31 mouse cellular contexts compared by ENCODE assay signal in the genomic region with DNA sequence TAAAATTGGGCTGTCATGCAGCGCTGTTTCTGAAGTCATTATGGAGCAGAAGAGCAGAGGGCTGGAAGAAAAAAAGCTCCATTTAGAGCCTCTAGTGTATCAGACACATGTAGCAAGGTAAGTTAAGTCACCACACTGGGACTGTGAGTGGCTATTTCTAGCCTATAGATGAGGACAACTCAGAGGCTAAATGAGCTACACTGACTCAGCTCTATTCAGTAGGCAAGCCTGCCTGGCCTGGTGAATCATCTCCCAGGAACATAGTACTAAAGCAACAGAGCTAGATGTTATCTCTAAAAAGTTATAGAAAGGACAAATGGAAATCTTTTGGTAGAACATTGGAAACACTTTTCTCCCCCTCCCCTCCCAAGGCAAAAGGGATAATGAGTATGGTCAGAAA. TPM values are rescaled to one million over a fixed set of nuclear protein-coding genes. Genes with fewer than 3 reads are reported as not detected.
A peak's percentile ranks its signal among the peaks of the same experiment; 100 is the strongest.
DNase-seq lines count a peak whose midpoint lies in the region; ATAC-seq lines count a peak whose summit lies in the region.
"Had no signal": no experiment of that assay in that cellular context is flagged by ENCODE, and none has a peak within 500 bp of the region (broad histone marks: within the 10 kb centered on the region; RNA-seq: fewer than 3 reads in every experiment).

No protein-coding gene starts in this region.

- no peaks in the 10 kb centered on the region for H3K36me3 ChIP-seq in forebrain, embryonic 12.5 days (replicated peaks)
- H3K36me3 ChIP-seq: hindbrain, embryonic 10.5 days; hindbrain, embryonic 15.5 days; kidney, embryonic 15.5 days; stomach, embryonic 15.5 days had no signal

- H3K27me3 ChIP-seq in forebrain, embryonic 12.5 days: no peaks in the 10 kb centered on the region
- H3K27me3 ChIP-seq: hindbrain, embryonic 15.5 days; kidney, embryonic 15.5 days; stomach, embryonic 15.5 days had no signal

- H3K9ac ChIP-seq in forebrain, embryonic 12.5 days: no peak overlapping the region
- H3K9ac ChIP-seq: hindbrain, embryonic 15.5 days; kidney, embryonic 15.5 days; liver, embryonic 14.5 days; stomach, embryonic 15.5 days had no signal

- ATAC-seq in forebrain, embryonic 12.5 days (ENCODE audit: low FRiP score): no peak
- ATAC-seq: activated CD4-positive, CD25-positive, alpha-beta regulatory T cell, adult 4 months; forebrain, embryonic 16.5 days; inflammation-experienced regulatory T-cells, adult 6 months had no signal

- H3K4me1 ChIP-seq in forebrain, embryonic 12.5 days: no peaks in the 10 kb centered on the region
- H3K4me1 ChIP-seq: hindbrain, embryonic 10.5 days; hindbrain, embryonic 15.5 days; kidney, embryonic 15.5 days; stomach, embryonic 15.5 days had no signal

- H3K4me2 ChIP-seq in forebrain, embryonic 12.5 days: no peak overlapping the region
- H3K4me2 ChIP-seq: hindbrain, embryonic 15.5 days; kidney, embryonic 15.5 days; stomach, embryonic 15.5 days had no signal

- DNase-seq in frontal cortex, postnatal 36 days (ENCODE audit: low spot score in 2 of 2): peak; percentile 28 to 37
- no peak for DNase-seq in frontal cortex, postnatal 10 days (ENCODE audit: low spot score in 2 of 2)
- peak; percentile 27 to 47 for DNase-seq in right cerebral cortex, adult 2 months (ENCODE audit: low spot score in 2 of 2)
- DNase-seq in right cerebral cortex, postnatal 4 days: no peak
- DNase-seq in fibroblast of lung, adult 2 months (ENCODE audit: low read depth): peak; percentile 3
- peak; percentile 62 for DNase-seq in telencephalon, adult 2 months (ENCODE audit: low read depth, low spot score)
- DNase-seq in cerebellum, postnatal 25 days: no peak
- DNase-seq: adrenal gland, adult 2 months; adrenal gland, postnatal 36 days; B cell, adult 2 months; cerebellum, adult 2 months; cerebellum, postnatal 36 days; heart, postnatal 14 days; kidney, adult 18-20 months; kidney, postnatal 25 days; liver; lung, adult 2 months; lung, postnatal 10 days; midbrain, embryonic 14.5 days; thymus, adult 18-20 months; thymus, postnatal 25 days had no signal

- H3K4me3 ChIP-seq in forebrain, embryonic 12.5 days (replicated peaks): no peak overlapping the region
- H3K4me3 ChIP-seq: hindbrain, embryonic 10.5 days; hindbrain, embryonic 15.5 days; kidney, embryonic 15.5 days; stomach, embryonic 15.5 days had no signal

- WGBS in forebrain, embryonic 12.5 days: 91% methylated on average over 1 of the region's 1 CpGs

- no peak overlapping the region for H3K27ac ChIP-seq in forebrain, embryonic 12.5 days
- H3K27ac ChIP-seq: hindbrain, embryonic 10.5 days; hindbrain, embryonic 15.5 days; kidney, embryonic 15.5 days; liver, embryonic 14.5 days; macrophage; stomach, embryonic 15.5 days had no signal

- no peaks in the 10 kb centered on the region for H3K9me3 ChIP-seq in forebrain, embryonic 12.5 days
- H3K9me3 ChIP-seq: hindbrain, embryonic 10.5 days; hindbrain, embryonic 15.5 days; kidney, embryonic 15.5 days; stomach, embryonic 15.5 days had no signal

RNA-seq across cellular contexts. Expression of a gene that starts 28.6 kb away (rescaled TPM):
- 32.7 and 33.5 TPM in 2 replicates for polyA plus RNA-seq in forebrain, embryonic 12.5 days (2016; fragmentation: Nextera tagmentation; extraction: Ambion mirVana)

Comparison
In these comparisons a context has a peak if more than half of its experiments do, and no peak if none do; other contexts are left out.
1. DNase-seq: peak in frontal cortex, postnatal 36 days (2 of 2), right cerebral cortex, adult 2 months (2 of 2), fibroblast of lung, adult 2 months (single experiment) and telencephalon, adult 2 months (single experiment); none in frontal cortex, postnatal 10 days (0 of 2), right cerebral cortex, postnatal 4 days (single experiment) and cerebellum, postnatal 25 days (0 of 2).